Mouse (Mus musculus): ENCODE data around the gene Adh1.

Adh1 gene

DNA sequence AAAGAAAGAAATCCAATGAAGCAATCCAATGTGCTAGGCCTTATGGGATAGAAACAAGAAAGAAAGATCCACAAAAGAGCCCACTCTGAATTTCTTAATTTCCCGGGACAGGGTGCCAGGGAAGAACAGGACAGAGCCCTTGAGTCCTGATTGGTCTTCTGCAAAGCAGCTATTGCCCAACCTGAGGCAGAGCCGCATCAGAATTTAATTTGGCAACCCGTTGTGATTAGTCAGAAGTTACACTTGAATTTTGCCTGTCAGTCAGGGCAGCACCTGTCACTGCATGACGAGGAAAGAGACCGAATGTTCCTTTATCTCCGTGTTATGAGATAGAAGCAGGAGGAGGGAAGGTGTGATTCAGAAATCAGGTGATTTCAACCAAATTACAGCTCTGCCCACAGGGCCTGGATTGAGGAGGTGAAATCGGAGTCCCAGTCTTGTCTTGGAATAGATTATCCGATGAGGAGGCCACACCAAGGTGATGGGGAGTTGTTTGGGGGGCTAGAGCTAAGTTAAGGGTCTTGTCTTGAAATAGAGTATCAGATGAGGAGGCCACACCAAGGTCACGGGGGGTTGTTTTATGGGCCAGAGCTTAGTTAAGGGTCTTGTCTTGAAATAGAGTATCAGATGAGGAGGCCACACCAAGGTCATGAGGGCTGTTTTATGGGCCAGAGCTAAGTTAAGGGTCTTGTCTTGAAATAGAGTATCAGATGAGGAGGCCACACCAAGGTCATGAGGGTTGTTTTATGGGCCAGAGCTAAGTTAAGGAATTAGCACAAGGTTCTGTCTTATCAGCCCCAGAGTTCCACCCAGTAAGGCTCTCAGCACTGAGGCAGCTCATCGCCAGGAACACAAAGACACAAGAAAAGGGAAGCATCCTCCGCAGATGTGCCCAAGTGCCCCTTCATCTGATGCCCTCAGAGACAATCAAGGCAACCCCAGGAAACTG is at the start of gene Adh1:
Adh1 (plus strand) TSS at position 271 of the 949 bp plus-strand sequence.
- DNase-seq (ENCODE audit: low read depth, low spot score), result no peak

DNA sequence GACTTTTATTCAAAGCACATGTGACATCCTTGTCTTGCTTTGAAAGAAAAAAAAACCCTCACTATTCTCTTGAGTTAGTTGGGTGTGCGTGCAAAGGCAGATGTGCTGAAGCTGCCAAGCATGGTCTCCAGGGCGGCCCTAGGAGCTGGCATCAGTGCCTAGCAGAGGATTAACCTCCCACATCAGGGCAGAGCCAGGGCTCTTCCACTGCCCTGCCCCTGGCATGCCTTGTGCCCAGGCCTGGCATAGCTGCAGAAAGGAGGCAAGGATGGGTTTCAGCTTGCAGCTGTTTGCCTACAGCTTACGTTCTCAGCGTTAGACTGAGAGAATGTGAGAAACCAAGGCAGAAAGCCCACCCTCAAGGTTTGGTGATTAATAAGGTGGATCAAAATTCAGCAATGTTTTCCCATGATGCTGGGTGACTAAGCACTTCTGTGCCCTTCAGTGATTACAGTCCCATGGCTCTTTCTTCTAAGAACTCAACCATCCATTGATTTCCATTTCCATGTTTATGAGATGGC is 48.3 kb upstream of the Adh1 start:
- no peak for DNase-seq (ENCODE audit: low read depth, low spot score)

DNA sequence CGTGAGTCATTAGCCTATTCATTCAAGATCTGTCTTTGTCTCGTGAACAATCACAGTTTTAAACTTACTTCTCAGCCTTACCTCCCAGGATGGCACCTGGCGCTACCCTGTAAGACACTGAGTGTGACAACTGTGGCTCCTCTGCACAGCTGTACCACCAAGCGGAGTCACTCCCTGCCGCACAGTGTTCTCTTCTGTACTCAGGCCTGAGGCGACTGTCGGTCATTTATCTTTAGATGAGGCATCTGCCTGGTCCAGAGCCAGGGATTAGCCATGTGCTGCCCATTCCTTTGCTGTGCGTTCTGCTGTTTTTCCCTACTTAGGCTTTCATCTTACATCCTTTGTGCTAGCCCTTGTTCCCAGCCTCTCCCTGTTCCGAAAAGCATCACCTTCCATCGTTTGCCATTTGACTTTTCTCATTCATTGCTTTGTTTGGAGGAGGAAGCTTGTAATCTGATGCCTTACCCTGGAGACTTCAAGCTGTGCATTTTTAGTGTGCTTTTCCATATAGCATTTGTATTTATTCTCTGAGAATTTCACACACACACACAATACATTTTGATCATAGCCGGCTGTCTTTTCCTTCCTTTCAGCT is 45.3 kb upstream of the Adh1 start:
- DNase-seq (ENCODE audit: low read depth, low spot score), result peak; percentile 40

DNA sequence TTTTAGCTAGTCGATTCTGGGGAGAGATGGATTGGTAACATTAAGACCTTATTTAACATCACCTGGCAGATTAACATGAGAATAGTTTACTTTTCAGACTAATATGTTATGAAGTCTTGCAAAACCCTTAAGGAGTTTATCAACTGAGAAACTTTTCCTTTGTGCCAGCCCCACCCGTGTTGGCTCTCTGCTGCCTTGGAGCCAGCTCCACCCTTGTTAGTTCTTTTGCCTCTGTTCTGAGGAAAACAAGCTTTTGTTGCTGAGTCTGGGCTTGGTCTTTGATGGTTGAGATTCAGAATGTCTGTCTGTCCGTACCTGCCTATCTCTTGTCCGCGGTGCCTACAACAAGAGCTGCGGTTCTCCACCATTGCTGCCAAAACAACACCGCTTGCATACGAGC is 44.7 kb upstream of the Adh1 start:
- no peak for DNase-seq (ENCODE audit: low read depth, low spot score)

DNA sequence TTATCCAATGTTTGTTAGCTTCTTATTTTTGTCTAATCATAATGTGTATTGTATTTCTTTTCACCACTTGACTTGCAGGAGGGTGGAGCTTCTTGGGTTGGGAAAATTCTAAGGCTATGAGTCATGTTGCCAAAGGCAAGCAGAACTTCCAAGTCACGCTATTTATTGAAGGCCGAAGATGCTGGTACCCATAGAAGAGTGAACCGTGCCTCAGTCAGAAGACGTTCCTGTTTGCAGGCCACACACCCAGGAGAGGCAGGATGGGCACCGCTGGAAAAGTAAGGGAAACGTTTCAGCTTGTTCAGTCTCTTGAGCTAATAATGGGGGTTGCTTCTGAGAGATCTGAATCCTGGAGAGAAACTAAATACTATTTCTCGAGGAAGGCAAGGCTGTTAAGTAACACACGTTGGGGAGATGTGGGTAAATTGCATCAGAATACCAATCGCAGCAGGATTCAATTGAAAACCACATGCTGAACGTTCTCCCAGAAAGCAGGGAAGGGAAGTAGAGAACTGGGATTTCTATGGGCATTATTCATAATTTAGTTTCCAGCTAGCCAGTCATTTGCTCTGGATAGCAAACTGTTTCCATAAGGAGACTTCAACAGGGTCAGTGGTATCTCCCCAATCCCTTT is 43.0 kb upstream of the Adh1 start, which contains the start of gene Adh7:
Adh7 (plus strand) TSS at position 130 of the 634 bp plus-strand sequence.
- DNase-seq (ENCODE audit: low read depth, low spot score), result no peak

DNA sequence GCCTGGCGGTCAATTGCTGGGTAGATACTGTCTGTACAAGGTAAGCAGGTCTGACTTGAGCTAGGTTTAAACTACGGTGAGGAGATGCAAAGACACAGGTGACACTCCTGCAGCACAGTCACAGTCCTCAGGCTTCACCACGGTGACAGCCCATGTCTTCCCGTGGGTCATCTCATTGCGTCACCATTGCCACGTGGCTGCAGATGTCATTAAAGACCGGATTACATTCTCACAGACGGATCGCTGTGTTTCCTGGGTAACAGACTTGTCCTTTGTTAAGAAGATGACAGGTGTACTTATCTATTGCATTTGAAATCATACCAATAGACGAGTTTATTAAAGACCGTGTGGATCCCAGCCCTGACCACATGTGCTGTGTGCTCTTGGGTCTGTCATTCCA is 39.7 kb upstream of the Adh1 start:
- DNase-seq (ENCODE audit: low read depth, low spot score), result no peak

DNA sequence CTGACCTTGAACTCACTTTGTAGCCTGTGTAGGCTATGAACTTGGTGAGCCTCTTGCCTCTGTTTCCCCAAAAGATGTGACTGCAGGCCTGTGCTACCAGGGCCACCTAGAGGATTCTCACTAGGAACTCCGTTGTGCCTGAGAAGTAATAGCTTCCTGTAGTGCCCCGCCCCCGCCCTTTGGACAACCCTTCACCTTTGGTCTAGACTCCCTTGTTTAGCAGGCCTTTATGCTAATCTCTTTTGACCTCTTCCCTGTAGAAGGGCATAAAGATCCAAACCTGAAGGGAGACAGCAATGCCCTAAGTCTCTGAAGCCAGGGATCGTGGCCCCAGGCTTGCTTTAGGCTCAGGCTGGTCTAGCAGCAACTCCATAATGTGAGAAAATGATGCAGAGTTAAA is 38.3 kb upstream of the Adh1 start:
- peak; percentile 54 for DNase-seq (ENCODE audit: low read depth, low spot score)

DNA sequence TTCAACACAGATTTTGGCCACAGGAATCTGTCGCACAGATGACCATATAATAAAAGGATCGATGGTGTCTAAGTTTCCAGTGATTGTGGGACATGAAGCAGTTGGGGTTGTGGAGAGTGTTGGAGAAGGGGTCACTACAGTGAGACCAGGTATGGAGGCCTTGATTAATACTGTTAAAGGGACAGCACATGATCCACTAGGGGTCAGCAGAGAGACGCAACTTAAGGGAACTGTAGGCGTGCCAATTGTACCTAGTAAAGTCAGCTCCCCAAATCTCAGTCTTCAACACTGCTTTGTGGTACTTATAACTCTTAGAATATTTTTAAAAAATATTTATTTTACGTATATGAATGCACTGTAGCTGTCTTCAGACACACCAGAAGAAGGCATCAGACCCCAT is 37.8 kb upstream of the Adh1 start:
- DNase-seq (ENCODE audit: low read depth, low spot score), result peak; percentile 82

DNA sequence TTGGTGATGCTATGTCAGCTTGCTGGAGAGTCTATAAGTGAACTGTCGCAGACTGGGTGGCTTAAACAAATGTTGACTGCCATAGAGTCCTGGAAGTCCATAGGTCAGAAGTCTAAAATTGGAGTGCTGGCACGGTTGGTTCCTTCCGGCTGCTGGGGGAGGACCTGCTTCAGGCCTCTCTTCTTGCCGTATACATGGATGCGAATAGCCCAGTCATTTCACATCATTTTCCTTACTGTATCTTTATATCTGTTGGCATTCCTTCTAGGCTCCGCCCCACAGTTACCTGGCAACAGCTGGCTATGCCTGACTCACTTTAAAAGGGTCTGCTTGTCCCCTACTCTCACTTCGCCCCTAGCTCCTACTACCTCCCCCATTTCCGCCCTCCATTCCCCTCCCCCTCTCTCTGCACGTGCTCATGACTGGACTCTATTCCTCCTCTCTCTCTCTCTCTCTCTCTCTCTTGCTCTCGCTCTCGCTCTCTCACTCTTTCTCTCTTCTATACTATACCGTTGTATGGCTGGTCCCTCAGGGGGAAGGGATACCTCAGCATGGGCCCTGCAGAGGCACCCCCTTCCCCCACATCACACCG is 36.3 kb upstream of the Adh1 start:
- DNase-seq (ENCODE audit: low read depth, low spot score), result no peak

DNA sequence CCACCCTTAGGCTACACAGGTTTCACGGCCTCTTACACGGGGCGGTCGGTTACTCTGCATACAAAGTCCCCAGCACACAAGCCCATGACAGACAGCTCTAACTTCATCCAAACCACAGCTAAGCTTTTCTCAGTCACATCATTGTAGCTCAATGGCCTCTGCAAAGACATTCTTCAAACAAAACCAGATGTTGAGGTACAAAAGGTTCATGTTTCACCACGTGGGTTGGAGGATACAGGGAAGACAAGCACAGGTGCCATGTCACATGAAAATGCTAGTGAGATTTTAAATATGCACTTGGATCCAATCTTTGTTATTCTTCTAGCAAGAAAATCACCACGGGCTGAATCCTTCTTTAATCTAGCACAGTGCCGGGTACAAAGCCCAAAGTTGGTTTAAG is 35.5 kb upstream of the Adh1 start:
- DNase-seq (ENCODE audit: low read depth, low spot score), result no peak

DNA sequence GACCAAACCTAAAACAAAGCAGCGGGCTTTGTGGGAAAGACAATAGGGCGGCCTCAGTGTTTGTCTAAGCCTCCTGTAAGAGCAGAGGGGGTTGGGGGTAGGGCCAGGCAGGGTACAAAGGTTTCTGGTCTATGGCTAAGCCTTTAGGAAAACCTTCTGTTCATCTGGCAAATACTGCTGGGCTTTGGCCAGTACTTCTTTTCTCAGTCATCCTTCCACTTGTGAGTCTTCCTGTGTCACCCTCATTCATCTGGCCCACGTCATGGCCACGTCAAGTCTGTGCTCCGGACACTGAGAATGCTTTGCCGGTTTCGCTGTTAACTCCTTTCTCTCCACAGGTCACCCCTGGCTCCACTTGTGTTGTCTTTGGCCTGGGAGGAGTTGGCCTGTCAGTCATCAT is 34.9 kb upstream of the Adh1 start:
- no peak for DNase-seq (ENCODE audit: low read depth, low spot score)

DNA sequence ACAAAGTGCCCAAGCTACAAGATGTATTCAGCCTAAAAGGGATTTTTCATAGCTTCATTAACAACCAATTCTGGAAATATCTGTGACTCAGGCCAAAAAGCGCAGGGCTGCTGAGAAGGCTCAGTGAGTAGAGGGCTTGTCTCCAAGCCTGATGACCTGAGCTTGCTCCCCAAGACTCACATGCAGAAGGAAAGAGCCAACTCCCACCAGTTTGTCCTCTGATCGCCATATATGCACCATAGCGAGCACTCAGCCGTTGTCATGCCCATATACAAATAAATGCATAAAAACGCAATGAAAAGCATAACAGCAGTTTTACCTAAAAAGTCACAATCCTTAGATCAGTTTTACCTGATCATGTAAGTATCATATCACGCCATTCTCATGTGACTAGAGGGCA is 34.3 kb upstream of the Adh1 start:
- no peak for DNase-seq (ENCODE audit: low read depth, low spot score)

DNA sequence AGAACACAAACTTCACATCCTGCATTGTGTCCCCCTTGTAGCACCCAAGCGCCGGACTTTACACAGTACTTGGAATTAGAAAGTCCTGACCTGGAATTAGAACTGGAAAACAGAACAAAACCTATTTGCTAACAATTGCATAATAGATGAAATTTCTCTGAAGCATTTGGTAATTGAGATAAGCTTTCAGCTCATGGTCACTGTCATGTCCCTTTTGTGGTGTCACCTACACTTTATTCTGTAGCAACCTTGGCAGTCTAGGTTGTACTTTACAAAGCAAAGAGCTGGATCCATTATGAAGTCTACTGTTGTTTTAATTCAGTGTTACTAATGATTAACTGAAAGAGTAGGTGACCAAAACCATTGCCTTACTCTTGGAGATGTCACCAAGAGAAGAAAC is 33.7 kb upstream of the Adh1 start:
- DNase-seq (ENCODE audit: low read depth, low spot score), result no peak

DNA sequence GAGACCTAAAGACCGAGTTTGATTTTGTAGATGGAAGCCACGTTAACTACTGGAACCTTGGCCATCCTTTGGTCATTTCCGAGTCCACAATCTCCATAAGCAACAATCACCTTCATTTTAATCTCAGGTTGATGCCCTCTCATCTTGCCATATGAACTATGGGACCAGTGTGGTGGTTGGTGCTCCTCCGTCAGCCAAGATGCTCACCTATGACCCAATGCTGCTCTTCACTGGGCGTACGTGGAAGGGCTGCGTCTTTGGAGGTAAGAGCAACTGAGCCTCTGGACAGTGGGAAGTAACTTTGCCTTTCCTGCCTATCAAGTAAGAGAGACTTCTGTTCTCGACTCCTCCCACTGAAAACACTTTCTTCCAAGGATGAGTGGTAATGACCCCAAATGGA is 33.0 kb upstream of the Adh1 start:
- no peak for DNase-seq (ENCODE audit: low read depth, low spot score)

DNA sequence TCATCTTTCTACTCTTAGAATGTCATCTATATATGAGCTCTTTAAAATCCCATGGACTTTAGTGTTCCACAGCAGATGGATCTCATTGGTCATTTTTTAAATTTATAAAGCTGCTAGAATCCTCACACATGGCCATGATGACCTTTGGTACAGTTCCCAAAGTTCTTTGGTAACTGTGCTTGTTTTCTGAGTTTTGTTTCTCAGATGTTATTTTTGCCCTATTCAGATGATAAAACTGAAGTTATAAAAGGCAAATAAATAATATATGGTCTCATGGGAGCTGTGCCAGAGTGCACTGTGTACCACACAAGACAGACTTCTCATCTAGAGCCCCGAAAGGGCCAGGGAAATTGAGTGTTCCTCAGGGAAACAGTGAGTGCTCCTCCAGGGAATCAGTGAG is 31.3 kb upstream of the Adh1 start:
- DNase-seq (ENCODE audit: low read depth, low spot score), result no peak

DNA sequence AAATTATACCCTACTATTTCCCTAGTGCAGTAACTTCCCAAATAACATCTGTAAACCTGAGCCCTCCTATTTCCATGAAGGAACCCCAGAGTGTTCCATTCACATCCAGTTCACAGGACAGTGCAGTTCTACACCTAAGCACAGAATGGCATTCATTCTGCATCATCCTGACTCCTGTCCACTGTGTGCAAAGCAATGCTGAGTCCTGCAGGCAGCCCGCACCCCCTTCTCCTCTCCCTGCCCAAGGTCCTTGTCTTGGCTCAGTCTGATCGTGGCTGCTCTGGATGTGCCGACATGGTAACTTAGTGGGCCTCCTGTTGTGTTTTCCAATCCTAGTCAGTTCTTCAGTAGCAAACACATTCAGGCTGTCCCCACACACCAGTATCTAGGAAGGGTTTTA is 30.5 kb upstream of the Adh1 start:
- DNase-seq (ENCODE audit: low read depth, low spot score), result no peak

DNA sequence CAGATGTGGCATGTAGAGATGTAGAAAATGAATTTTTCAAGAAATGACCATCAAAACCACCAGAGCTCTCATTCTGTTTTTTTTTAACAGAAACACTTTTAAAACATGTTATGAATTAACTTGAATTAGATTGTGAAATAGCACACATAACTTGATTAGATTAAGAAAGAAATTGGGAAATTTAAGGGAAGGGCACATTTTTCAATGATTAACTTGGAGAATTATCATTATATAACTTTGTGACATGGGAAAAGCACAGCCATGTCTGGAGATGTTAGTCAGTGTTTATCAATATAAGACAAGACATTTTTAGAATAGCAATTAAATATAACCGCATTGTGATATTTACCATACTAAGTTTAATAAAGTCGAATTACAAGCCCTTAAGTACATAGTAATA is 29.3 kb upstream of the Adh1 start:
- no peak for DNase-seq (ENCODE audit: low read depth, low spot score)

DNA sequence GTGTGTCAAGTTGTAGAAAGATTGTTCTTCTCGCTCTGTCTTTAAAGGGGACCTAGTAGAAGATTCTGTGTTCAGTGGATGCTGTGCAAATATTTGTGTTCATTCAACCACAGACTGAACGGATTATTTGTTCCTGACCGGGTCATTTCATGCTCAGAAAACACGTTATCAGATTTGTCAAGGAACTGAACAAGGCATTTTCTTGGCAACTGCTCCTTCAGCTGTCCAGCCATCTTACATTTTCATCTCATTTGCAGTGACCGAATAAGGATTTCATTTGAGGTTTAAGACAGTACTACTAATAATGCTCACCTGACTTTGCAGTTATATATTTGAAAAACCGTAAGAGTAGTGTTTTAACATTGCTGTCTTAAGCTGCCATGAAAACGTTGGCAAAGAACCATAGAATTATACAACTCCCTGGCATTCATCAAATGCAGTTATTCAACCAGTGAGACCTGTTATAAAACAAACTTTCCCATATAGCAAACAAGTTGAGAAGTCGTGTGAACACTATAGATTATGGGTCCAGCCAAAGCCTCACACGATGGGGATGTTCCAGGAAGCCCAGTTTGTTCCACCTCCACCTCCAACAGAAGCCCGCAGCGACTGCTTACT is 24.1 kb upstream of the Adh1 start:
- no peak for DNase-seq (ENCODE audit: low read depth, low spot score)

DNA sequence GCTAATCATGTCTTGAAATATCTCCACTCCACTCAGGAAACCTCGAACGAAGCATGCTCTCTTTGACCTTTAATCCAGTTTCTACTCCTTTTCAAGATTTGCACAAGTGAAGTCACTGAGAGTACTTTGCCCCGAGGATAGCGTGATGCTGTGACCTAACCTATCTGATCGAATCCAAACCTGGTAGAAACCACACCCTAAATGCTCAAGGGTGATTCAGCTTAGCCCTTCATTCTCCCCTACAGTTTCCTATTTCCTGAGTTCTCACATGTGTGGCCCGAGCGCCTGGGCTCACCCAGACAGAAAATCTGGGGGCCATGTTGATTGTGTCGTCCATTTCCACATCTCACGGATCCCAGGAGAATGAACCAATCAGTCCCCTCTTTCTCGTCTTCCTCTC is 22.7 kb upstream of the Adh1 start:
- no peak for DNase-seq (ENCODE audit: low read depth, low spot score)

DNA sequence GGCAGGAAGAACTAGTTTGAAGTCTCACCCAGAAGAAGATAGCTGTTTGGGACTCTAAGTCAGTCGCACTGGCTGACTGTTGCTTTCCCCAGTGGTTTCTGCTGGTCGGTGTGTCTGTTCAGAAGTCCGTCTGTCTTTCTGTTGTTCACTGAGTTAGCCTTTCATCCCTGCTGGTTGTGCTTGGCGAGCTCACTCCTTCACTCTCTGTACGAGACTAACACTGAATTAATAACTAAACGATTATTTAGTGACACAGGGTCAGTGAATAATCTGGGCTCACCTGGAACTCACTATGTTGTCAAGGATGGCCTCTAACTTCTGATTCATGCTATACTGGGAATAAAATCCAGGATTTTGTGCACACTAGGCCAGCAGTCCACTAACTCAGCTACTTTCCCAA is 21.3 kb upstream of the Adh1 start:
- DNase-seq (ENCODE audit: low read depth, low spot score), result no peak

DNA sequence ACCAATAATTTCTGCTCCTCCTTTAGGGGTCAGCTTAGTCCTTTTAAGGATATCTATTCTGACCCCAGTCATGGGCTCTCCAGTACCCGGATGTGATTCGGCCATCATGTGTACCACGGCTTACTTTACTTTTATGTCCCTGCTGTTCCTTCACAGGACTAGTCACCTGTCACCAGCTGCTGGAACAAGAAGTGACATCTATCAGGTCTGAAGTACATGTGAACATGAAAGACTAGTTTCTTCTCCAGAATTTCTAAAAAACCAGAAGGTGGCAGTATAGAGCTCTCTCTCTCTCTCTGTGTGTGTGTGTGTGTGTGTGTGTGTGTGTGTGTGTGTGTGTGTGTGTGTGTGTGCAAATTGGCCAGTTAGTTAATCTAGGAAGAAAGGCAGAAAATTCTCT is 20.4 kb upstream of the Adh1 start:
- DNase-seq (ENCODE audit: low read depth, low spot score), result no peak

DNA sequence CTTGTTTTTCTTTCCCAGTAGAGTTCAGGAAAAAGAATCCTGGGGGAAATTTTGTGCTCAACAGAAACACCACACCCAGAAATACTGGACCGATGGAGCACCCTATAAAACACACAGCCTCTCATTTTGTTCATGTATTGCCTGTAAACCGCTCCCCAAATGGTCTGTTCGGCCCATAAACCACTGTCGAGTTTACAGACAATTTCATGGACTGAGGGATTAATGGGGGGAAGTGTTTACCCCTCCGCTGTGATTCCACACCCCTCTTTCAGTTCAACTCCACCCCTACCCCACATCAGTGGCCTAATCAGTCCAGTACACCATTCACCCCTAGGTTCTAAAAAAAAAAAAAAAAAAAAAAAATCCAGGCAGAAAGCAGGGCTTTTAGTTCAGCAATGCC is 19.8 kb upstream of the Adh1 start:
- DNase-seq (ENCODE audit: low read depth, low spot score), result no peak

Measured in ES-CJ7 (cell line).